Mouse (Mus musculus): ENCODE measurements around the gene Vwa7.
"Not testable (repeated sequence)": the region's sequence is repeated elsewhere in the genome, so short reads cannot be mapped to it uniquely, and the experiment has no call there.

- TF ChIP-seq CTCF (IDR thresholded peaks at IDR 0.05; ENCODE audit: low read depth, low read length); TAL1 (conservative IDR thresholded peaks at IDR 0.05; ENCODE audit: low read depth, low read length); GATA1 (IDR thresholded peaks at IDR 0.05; ENCODE audit: borderline replicate concordance, low read length); POLR2AphosphoS5 (IDR thresholded peaks at IDR 0.05; ENCODE audit: insufficient replicate concordance, low read depth, low read length): not testable (repeated sequence)
Measured at GRCm38 (mm10) chr17:34995927-34996326, 20.5 kb upstream of the Vwa7 start.
